Mouse (Mus musculus): ENCODE data around the gene Glt1d1. TPM values are rescaled to one million over a fixed set of nuclear protein-coding genes. Genes with fewer than 3 reads are reported as not detected.

Glt1d1 gene
- polyA plus RNA-seq, 1 experiment = 13.8 TPM

DNA sequence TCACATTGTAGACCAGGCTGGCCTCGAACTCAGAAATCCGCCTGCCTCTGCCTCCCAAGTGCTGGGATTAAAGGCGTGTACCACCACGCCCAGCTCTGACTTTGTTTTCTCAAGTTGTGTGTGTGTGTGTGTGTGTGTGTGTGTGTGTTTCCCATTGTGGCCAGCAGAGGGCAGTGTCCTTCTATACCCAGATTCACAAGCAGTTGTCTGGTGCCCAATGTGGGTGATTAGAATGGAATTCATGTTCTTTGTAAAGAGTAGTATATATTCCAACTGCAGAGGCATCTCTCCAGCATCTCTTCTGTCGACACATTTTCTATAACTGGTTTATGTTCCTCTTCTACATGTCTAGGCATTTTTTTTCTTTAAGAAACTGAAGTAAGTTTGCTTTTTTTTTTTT, 46.4 kb downstream of the Glt1d1 start:
- no peaks in the 10 kb centered on the region for H3K27me3 ChIP-seq (ENCODE audit: control insufficient read depth, insufficient read depth, low read length)
- 98% methylated on average over 5 of the region's 5 CpGs for WGBS
- no peak overlapping the region for H3K27ac ChIP-seq (ENCODE audit: insufficient read depth, low read length)
- no peaks in the 10 kb centered on the region for H3K4me1 ChIP-seq (ENCODE audit: control insufficient read depth, insufficient read depth, low read length)
- no peak for DNase-seq
- TF ChIP-seq CTCF (IDR thresholded peaks at IDR 0.05; ENCODE audit: borderline replicate concordance, insufficient read depth, low read depth, low read length) (peak; percentile 25; the same call in 1 of the 2 replicates), POLR2A (IDR thresholded peaks at IDR 0.05; ENCODE audit: borderline replicate concordance, insufficient read depth, low read length) (no peak)
- no peak overlapping the region for H3K4me3 ChIP-seq (replicated peaks; ENCODE audit: insufficient read depth, low read depth, low read length)

DNA sequence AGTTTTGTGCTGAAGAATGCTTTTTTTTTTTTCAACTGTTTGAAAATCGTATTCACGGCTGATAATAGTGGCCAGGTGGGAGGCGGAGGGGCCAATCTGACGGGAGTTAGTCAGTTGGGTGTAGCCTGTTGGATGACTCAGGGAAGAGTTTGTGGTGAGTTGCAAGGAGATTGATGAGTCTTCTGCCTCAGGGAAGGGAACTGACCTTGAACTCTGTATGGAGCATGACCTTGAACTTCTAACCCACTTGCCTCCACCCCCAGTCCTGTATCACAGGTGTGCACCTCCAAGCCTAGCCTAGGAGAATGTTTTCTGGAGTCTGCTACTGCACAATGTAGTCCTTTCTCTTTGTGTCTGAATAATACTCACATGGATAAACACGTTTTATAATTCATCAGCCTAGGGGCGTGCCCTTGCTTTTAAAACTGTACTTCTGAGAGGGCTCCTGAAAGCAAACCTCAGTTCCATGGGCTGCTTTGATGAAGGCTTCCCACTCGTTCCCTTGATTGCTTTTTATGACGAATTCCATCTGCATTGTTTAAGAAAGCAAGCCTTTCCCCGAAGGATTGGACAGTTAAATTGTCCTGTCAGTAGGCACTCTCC, 56.6 kb downstream of the Glt1d1 start:
- DNase-seq = no peak
- no peak for TF ChIP-seq POLR2A (IDR thresholded peaks at IDR 0.05; ENCODE audit: borderline replicate concordance, insufficient read depth, low read length)
- no peak for TF ChIP-seq CTCF (IDR thresholded peaks at IDR 0.05; ENCODE audit: borderline replicate concordance, insufficient read depth, low read depth, low read length)
- WGBS = 81% methylated on average over 9 of the region's 9 CpGs

GRCm38 (mm10) chr5:127691085-127691484, 59.0 kb downstream of the Glt1d1 start:
- H3K4me3 ChIP-seq (replicated peaks; ENCODE audit: insufficient read depth, low read depth, low read length) = no peak overlapping the region
- no peaks in the 10 kb centered on the region for H3K4me1 ChIP-seq (ENCODE audit: control insufficient read depth, insufficient read depth, low read length)
- no peak for TF ChIP-seq POLR2A (IDR thresholded peaks at IDR 0.05; ENCODE audit: borderline replicate concordance, insufficient read depth, low read length)
- 88% methylated on average over 10 of the region's 10 CpGs for WGBS
- H3K27me3 ChIP-seq (ENCODE audit: control insufficient read depth, insufficient read depth, low read length) = no peaks in the 10 kb centered on the region
- no peak overlapping the region for H3K27ac ChIP-seq (ENCODE audit: insufficient read depth, low read length)
- DNase-seq = no peak

More for the DNA sequence above, 56.6 kb downstream of the Glt1d1 start:
- H3K27me3 ChIP-seq (ENCODE audit: control insufficient read depth, insufficient read depth, low read length) = no peaks in the 10 kb centered on the region
- no peak overlapping the region for H3K27ac ChIP-seq (ENCODE audit: insufficient read depth, low read length)
- no peak overlapping the region for H3K4me3 ChIP-seq (replicated peaks; ENCODE audit: insufficient read depth, low read depth, low read length)
- no peaks in the 10 kb centered on the region for H3K4me1 ChIP-seq (ENCODE audit: control insufficient read depth, insufficient read depth, low read length)

GRCm38 (mm10) chr5:127691581-127691980, 59.5 kb downstream of the Glt1d1 start:
- Histone ChIP-seq H3K27me3 (ENCODE audit: control insufficient read depth, insufficient read depth, low read length) (no peaks in the 10 kb centered on the region), H3K4me3 (replicated peaks; ENCODE audit: insufficient read depth, low read depth, low read length) (no peak overlapping the region), H3K27ac (ENCODE audit: insufficient read depth, low read length) (no peak overlapping the region), H3K4me1 (ENCODE audit: control insufficient read depth, insufficient read depth, low read length) (no peaks in the 10 kb centered on the region)
- TF ChIP-seq CTCF (IDR thresholded peaks at IDR 0.05; ENCODE audit: borderline replicate concordance, insufficient read depth, low read depth, low read length) = no peak
- no peak for TF ChIP-seq POLR2A (IDR thresholded peaks at IDR 0.05; ENCODE audit: borderline replicate concordance, insufficient read depth, low read length)
- 76% methylated on average over 21 of the region's 21 CpGs for WGBS
- DNase-seq = no peak

DNA sequence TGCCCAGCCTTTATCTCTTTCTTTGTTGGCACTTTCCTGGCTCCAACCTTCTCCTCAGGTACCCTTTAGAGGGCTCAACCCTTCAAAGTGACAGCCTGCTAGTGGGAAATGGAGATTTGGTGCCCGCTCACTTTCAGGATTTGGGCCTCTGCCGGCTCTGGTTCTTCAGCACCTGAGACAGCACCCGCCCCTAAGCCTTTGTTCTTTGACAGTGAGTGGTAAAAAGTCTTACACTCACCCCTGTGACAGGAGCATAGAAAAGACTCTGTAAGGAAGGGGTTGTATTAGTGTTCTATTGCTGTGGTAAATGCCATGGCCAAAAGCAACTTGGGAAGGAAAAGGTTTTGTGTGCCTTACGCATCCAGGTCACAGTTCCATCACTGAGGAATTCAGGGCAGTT, 63.8 kb downstream of the Glt1d1 start:
- Histone ChIP-seq H3K27me3 (ENCODE audit: control insufficient read depth, insufficient read depth, low read length) (no peaks in the 10 kb centered on the region), H3K4me3 (replicated peaks; ENCODE audit: insufficient read depth, low read depth, low read length) (no peak overlapping the region), H3K27ac (ENCODE audit: insufficient read depth, low read length) (no peak overlapping the region), H3K4me1 (ENCODE audit: control insufficient read depth, insufficient read depth, low read length) (no peaks in the 10 kb centered on the region)
- no peak for DNase-seq
- 90% methylated on average over 4 of the region's 4 CpGs for WGBS
- TF ChIP-seq CTCF (IDR thresholded peaks at IDR 0.05; ENCODE audit: borderline replicate concordance, insufficient read depth, low read depth, low read length) = no peak
- no peak for TF ChIP-seq POLR2A (IDR thresholded peaks at IDR 0.05; ENCODE audit: borderline replicate concordance, insufficient read depth, low read length)

DNA sequence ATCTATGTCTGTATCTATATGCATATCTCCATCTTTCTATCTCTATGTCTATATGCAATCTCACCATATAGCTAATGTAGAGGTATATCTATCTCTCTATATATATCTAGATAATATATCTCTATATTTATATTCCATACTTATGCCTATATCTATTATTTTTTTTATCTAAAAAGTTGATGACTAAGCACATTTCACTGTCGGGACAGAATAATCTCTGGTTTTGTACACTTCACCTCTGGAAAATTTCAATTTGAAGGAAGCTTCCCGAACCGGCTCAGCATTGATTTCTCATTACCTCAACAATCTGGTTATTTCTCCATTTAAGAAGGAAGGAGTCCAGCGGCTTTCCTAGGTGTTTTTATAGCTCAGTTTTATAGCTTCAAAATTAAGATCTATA, 64.5 kb downstream of the Glt1d1 start:
- TF ChIP-seq POLR2A (IDR thresholded peaks at IDR 0.05; ENCODE audit: borderline replicate concordance, insufficient read depth, low read length) (no peak), CTCF (IDR thresholded peaks at IDR 0.05; ENCODE audit: borderline replicate concordance, insufficient read depth, low read depth, low read length) (no peak)
- H3K4me3 ChIP-seq (replicated peaks; ENCODE audit: insufficient read depth, low read depth, low read length) = no peak overlapping the region
- no peaks in the 10 kb centered on the region for H3K27me3 ChIP-seq (ENCODE audit: control insufficient read depth, insufficient read depth, low read length)
- DNase-seq = no peak
- no peaks in the 10 kb centered on the region for H3K4me1 ChIP-seq (ENCODE audit: control insufficient read depth, insufficient read depth, low read length)
- H3K27ac ChIP-seq (ENCODE audit: insufficient read depth, low read length) = no peak overlapping the region
- WGBS = 95% methylated on average over 4 of the region's 4 CpGs

DNA sequence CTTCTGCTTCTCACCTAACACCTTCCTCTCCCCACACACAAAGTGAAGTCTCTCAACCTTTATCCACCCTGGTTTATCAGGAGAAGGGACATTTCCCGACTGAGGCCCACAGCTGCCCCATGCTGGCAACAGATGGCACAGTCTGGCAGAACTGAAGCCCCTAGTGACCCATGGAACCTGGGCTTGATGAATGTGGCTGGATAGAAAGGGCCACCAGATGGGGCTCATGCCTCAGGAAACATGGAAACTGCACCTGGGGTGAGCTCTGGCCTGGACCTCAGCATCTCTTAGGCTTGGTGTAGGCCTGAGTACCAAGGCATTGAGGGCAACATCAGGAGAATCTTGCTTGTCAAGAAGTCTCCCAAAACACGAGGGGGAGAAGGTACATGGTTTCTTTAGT, 66.5 kb downstream of the Glt1d1 start:
- peak in 1 of 2 experiments; percentile 4 for DNase-seq
- 41% methylated on average over 2 of the region's 2 CpGs for whole genome bisulfite sequencing
- TF ChIP-seq CTCF (IDR thresholded peaks at IDR 0.05; ENCODE audit: borderline replicate concordance, insufficient read depth, low read depth, low read length) (peak; percentile 30; the same call in 1 of the 2 replicates), POLR2A (IDR thresholded peaks at IDR 0.05; ENCODE audit: borderline replicate concordance, insufficient read depth, low read length) (no peak)
- Histone ChIP-seq H3K4me1 (ENCODE audit: control insufficient read depth, insufficient read depth, low read length) (no peaks in the 10 kb centered on the region), H3K27ac (ENCODE audit: insufficient read depth, low read length) (no peak overlapping the region), H3K4me3 (replicated peaks; ENCODE audit: insufficient read depth, low read depth, low read length) (no peak overlapping the region), H3K27me3 (ENCODE audit: control insufficient read depth, insufficient read depth, low read length) (no peaks in the 10 kb centered on the region)

GRCm38 (mm10) chr5:127699679-127700078, 67.6 kb downstream of the Glt1d1 start:
- DNase-seq = no peak
- no peak for TF ChIP-seq CTCF (IDR thresholded peaks at IDR 0.05; ENCODE audit: borderline replicate concordance, insufficient read depth, low read depth, low read length)
- no peak for TF ChIP-seq POLR2A (IDR thresholded peaks at IDR 0.05; ENCODE audit: borderline replicate concordance, insufficient read depth, low read length)
- H3K4me3 ChIP-seq (replicated peaks; ENCODE audit: insufficient read depth, low read depth, low read length) = no peak overlapping the region
- no peak overlapping the region for H3K27ac ChIP-seq (ENCODE audit: insufficient read depth, low read length)
- H3K4me1 ChIP-seq (ENCODE audit: control insufficient read depth, insufficient read depth, low read length) = no peaks in the 10 kb centered on the region
- 93% methylated on average over 5 of the region's 5 CpGs for WGBS
- no peaks in the 10 kb centered on the region for H3K27me3 ChIP-seq (ENCODE audit: control insufficient read depth, insufficient read depth, low read length)
